Mouse (Mus musculus) hematopoietic stem cell, adult 5-6 weeks (primary cell): ENCODE measurements around the gene Cd163. TPM values are rescaled to one million over a fixed set of nuclear protein-coding genes. Genes with fewer than 3 reads are reported as not detected.

Experiments used
- ATAC-seq, 2 experiments: fragments of 125-278 bp in 1 of 2; replicated peaks in 1 of 2; 2 replicates each; pipeline ENCODE4 v1.8.0; 2016 to 2017; ENCODE audit warnings: inconsistent platforms in 2 of 2, mild to moderate bottlenecking in 2 of 2, moderate number of reproducible peaks in 2 of 2, low read depth in 1 of 2, moderate TSS enrichment in 1 of 2; ENCODE audit not compliant: low FRiP score in 2 of 2, poor library complexity in 2 of 2, severe bottlenecking in 2 of 2, insufficient read depth in 1 of 2, low TSS enrichment in 1 of 2
- total RNA-seq: library from RNA; stranded (forward); fragments of 172-1452, 232-1000 nt; gene quantifications from 2 replicates; pipeline ENCODE4 v1.2.3, GENCODE M21; 2017

Gene Cd163
- total RNA-seq, 1 experiment from 2014 or later, result 4.2 TPM

DNA sequence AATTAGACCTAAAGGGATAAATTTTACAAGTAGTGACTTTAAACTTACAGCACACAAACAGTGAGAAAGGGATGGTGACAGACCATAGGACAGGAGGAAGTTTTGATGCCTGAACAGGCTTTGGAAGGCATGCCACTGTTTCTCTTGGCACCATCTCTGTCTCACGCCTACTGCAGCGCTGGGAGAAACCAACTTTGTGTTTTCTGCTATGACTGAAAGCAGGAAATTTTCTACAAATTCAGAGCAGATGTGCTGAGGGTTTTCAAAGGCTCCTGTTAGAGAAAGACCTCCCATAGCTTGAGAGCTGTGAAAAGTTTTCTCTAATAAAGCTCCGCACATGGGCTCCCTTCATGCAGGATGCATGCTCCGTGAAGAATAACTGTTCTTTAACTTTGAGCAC lies 40.6 kb downstream of the Cd163 start:
- ATAC-seq, result no peak

DNA sequence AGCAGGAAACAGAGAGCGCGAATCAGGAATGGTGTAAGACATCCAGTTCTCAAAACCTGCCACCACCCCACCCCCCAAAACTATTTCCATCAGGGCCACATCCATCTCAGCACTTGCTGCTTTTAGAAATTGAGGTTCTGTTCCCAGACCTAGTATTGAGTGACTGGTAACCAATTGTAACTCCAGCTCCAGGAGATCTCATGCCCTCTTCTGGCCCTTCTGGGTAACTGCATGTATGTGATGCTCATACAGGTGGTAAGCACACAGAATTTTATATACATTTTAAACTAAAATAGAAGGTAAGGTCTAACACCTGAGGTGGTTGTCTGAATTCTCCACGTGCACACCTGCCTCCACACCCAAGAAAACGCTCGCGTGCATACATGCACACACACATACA lies 42.2 kb downstream of the Cd163 start:
- ATAC-seq, result no peak

DNA sequence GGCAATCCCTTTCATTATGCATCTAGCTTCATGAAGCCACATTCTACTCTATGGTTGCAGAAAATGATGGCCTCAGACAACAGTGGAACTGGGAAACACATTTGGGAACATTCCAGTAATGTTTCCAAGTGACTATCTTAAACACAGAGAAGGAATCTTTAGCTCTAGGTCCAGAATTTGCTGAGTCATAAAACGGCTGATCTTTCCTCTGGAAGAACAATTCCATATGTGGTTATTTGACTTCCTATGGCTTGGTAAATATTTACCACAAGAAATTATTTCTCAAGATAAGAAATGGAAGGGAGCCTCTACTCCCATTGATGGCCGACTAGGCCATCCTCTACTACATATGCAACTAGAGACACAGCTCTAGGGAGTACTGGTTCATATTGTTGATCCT lies 48.8 kb downstream of the Cd163 start:
- ATAC-seq, result no peak

DNA sequence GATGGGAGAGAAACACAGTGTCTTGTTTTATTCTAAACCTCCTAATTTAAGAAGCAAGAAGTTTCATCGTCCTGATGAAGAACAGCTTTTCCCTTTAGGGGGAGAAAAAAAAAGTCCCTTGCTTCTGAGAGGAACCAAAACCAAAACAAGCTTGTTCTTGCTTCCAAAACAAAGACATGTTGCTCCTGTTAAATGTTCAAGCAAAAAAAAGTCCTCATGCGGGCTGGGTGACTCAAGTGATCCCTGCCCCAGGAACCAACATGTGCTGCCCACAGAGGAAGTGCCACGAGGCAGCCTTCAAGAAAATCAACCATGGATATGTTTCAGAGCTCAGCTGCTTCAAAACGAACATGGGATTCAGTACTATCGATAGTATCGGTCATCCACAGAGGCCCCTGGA lies 54.5 kb downstream of the Cd163 start:
- peak; percentile 20 to 48; a peak in 3 of 4 replicates for ATAC-seq

DNA sequence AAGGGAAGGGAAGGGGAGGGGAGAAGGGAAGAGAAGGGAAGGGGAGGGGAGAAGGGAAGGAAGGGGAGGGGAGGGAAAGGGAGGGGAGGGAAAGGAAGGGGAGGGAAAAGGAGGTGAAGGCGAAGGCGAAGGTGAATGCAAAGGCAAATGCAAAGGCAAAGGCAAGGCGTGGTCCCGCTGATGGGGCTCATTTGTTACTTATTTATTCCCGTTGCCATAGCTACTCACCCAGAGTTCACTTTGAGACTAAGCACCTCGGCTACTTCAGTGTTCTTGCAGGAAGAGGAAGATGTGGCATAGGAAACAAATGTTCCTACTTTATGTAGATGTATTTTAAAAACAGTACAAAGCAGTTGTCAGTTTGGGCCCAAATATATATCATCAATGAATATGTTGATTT lies 56.1 kb downstream of the Cd163 start:
- peak; percentile 65 to 66 for ATAC-seq

DNA sequence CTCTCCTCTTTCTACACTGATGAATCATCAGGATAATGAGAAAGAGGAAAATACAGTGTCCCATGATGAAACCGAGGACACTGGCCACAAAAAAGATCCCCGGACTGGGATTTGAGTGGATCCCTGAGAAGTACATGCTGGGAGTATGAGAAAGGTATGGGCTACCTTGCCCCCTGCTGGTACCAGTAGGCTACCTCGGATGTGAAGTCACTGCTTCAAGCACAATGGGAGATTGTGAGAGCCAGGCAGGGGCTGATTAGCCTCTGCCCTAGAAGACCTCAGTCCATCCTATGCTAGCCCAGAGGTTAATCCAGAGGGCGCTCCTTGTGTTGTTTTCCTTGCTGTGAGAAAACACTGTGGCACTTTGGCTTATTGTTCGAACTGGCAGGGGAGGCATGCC lies 59.9 kb downstream of the Cd163 start:
- ATAC-seq, result peak in 1 of 2 experiments; percentile 59; a peak in 2 of 4 replicates

DNA sequence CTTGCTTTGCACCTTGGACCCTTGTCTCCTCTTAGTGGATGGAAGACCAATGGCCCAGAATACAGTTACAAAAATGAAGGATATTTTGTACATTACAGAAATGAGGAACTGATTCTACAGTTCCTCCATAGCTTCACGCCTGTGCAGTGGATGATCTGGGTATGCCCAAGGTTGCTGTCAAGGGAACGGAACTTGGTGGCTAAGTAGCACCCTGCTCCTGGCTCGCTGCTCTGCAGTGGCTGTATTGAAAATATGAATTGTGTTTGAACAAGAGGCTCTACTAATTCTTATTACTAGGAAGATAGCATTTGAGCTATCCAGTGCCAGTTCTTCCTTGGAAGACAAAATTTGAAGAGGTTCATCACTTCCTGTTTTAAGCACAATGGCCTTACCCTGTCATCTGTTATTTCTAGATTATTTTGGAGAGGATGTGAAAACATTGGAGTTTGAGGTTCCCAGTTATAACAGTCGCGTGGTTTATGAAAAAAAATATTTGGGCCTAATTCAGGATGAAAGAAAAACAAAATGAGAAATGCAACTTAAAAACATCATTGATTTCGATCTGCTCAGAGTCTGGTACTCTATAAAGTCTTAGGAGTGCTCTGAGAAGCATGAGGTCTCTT lies 69.2 kb downstream of the Cd163 start:
- ATAC-seq, result peak; percentile 34 to 58

DNA sequence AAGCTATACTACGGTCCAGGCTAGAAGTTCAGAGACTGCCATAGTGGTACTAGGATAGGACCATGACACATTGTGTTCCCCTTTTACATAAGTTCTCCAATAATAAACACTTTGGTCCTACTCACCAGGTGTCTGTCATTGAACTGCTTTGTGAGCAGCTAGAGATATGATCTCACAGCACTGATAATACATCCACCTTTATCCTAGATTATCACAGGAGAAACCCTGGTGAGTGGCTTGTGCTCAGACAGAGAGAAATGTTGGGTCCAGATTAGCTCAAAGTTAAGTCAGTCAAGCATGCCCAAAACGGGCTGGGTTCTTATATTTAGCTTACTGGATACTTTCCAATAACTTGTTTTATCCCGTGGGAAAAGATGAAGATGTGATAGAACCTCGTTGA lies 70.2 kb downstream of the Cd163 start:
- ATAC-seq, result no peak

DNA sequence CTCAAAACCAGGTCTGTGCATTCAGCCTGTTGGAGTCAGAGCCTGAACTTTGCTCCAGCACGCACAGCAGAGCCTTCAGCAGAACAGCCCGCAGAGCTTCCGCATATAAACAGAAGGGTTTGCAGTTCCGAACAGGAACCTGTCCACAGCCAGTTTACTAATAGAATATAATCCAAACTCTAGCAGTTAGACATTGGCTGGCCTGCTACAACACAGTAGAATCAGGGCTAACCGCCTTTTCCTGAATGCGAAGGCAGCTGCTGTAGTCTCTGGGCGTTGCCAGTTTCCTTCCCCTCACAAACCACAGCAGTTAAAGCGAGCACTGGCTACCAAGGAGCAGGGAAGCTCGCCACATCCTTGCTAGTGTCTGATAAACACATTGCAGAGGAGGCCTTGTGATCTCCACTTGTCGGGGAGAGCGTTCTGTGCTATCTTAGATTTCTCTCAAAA lies 71.0 kb downstream of the Cd163 start:
- ATAC-seq, result peak; percentile 89 to 92

DNA sequence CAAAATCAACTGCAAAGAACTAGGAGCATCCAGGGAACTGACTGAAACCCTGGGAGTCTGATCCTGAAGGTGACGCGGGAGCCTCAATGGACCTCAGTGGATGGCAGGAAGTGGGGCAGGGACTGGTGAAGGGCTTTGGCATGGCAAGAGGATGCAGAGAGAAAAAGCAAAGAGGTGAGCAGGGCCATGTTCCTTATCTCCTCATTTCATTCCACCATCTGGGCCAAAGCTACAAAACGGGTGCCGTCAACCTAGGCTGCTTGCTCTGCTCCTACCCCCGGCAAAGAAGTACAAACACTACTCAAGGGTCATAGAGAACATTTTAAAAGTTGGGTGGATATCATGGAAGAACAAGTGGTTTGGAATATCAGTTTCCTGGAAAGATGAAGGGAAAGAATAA lies 71.9 kb downstream of the Cd163 start:
- ATAC-seq, result no peak

DNA sequence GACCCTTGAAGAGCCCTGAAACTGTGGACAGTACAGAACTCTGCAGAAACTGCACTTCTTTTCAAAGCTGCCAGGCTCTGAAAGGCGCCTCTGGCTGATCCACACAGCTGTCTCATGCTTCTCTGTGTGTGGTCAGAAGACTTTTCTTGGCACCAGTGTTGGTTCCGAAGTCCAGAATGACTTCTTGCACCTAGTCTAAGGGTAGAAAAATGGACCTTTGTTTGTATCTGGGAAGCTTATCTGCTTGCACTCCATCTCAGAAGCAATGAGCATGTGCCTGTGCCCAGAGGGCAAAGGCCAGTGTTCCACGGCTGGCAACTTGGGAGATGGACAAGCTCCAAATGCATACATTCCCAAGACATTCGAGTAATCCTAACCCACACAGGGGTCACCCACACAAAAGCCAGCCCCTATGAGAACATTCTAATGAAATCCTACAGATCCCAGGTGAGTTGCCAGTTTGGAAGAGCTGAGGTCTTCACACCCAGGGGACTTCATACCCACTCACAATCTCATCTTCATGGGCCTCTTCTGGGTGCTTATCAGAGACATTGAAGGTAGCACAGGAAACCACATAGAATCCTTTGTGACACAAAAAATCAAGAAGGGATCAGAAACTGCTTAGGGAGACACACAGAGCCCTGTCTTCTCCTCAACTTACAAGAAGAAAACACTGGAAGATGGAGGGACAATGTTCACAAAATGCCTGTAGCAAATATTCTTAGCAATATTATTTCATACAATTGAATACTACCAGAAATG lies 73.2 kb downstream of the Cd163 start:
- ATAC-seq, result no peak

DNA sequence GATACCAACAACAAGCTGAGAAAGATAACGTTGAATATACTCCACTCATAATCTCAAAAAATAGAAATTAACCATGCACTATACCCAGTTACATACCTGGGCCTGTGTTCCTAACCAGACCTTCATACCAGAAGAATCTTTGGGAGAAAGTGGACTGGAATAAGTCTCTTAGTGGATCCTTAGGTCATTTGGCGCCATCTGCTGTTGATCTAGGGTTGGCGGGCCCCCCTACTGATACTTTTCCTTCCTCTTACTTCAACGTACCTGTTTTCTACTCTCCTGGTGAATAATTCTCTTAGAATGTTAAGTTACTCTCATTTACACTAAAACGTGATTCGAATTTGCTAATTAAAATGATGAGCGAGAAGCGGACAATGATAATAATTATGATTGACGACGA lies 74.9 kb downstream of the Cd163 start:
- ATAC-seq, result no peak

Other genes with a start within 250 kb of the Cd163 start
- not detected in 2 replicates for gene Vmn2r27, start 72.8 kb upstream of the Cd163 start, total RNA-seq
- gene Pex5, start 110.4 kb downstream of the Cd163 start, total RNA-seq, result 23.6 and 37.3 TPM in 2 replicates
- 13.4 and 23.8 TPM in 2 replicates for gene Clstn3, start 160.1 kb downstream of the Cd163 start, total RNA-seq
- gene C1rl, start 188.5 kb downstream of the Cd163 start, total RNA-seq, result 6.6 and 8.1 TPM in 2 replicates
- 11.0 and 13.7 TPM in 2 replicates for gene C1ra, start 207.7 kb downstream of the Cd163 start, total RNA-seq
- gene C1s1, start 237.7 kb downstream of the Cd163 start, total RNA-seq, result not detected in 2 replicates